25 mouse cellular contexts compared by ENCODE assay signal in genomic region chr5:81405582-81406143, GRCm38 (mm10).
DNase-seq lines count a peak whose midpoint lies in the region; ATAC-seq and TF ChIP-seq lines count a peak whose summit lies in the region.
"Had no signal": no experiment of that assay in that cellular context is flagged by ENCODE, and none has a peak within 500 bp of the region (broad histone marks: within the 10 kb centered on the region; RNA-seq: fewer than 3 reads in every experiment).

No protein-coding gene starts in this region.

- TF ChIP-seq CTCF in brain, embryonic 14.5 days (IDR thresholded peaks at IDR 0.05; ENCODE audit: borderline replicate concordance, extremely low read depth, insufficient read depth, insufficient read length), result no peak

- no peaks in the 10 kb centered on the region for H3K36me3 ChIP-seq in hindbrain, embryonic 11.5 days (ENCODE audit: control insufficient read depth, insufficient read depth, low read length)
- no peaks in the 10 kb centered on the region for H3K36me3 ChIP-seq in hindbrain, embryonic 12.5 days
- H3K36me3 ChIP-seq: embryonic facial prominence, embryonic 13.5 days; forebrain, embryonic 12.5 days; forebrain, embryonic 15.5 days; heart, embryonic 10.5 days; heart, embryonic 13.5 days; hindbrain, embryonic 15.5 days had no signal

- no peak overlapping the region for H3K4me2 ChIP-seq in hindbrain, embryonic 11.5 days (replicated peaks; ENCODE audit: low read depth, low read length)
- H3K4me2 ChIP-seq in hindbrain, embryonic 12.5 days (replicated peaks), result no peak overlapping the region
- H3K4me2 ChIP-seq: embryonic facial prominence, embryonic 13.5 days; forebrain, embryonic 12.5 days; forebrain, embryonic 15.5 days; heart, embryonic 13.5 days; hindbrain, embryonic 15.5 days had no signal

- H3K27me3 ChIP-seq in hindbrain, embryonic 11.5 days (ENCODE audit: control insufficient read depth, insufficient read depth, low read length), result no peaks in the 10 kb centered on the region
- H3K27me3 ChIP-seq in hindbrain, embryonic 12.5 days, result no peaks in the 10 kb centered on the region
- H3K27me3 ChIP-seq: embryonic facial prominence, embryonic 13.5 days; forebrain, embryonic 12.5 days; forebrain, embryonic 15.5 days; heart, embryonic 13.5 days; hindbrain, embryonic 15.5 days had no signal

- DNase-seq in embryo, embryonic 10.5 days (ENCODE audit: low spot score), result peak; percentile 35
- DNase-seq in embryo, embryonic 9.5 days (ENCODE audit: extremely low spot score), result no peak
- DNase-seq in hindbrain, embryonic 11.5 days (ENCODE audit: low spot score), result peak; percentile 10
- DNase-seq in brain, embryonic 14.5 days (ENCODE audit: low read depth), result peak; percentile 9
- peak; percentile 8 for DNase-seq in mesoderm, embryonic 11.5 days (ENCODE audit: low read depth, low spot score)
- DNase-seq in gastrocnemius, postnatal 4 days (ENCODE audit: low spot score in 2 of 2), result no peak
- DNase-seq: adrenal gland, postnatal 10 days; adrenal gland, postnatal 36 days; cerebellum, adult 11 months; cerebellum, adult 2 months; cerebellum, adult 9-11 months; cerebellum, postnatal 36 days; gastrocnemius, postnatal 25 days; heart, adult 2 months; heart, postnatal 14 days; heart, postnatal 4 days had no signal

- no peaks in the 10 kb centered on the region for H3K9me3 ChIP-seq in hindbrain, embryonic 11.5 days (ENCODE audit: control insufficient read depth, low read length)
- no peaks in the 10 kb centered on the region for H3K9me3 ChIP-seq in hindbrain, embryonic 12.5 days (replicated peaks)
- H3K9me3 ChIP-seq: embryonic facial prominence, embryonic 13.5 days; forebrain, embryonic 12.5 days; forebrain, embryonic 15.5 days; heart, embryonic 10.5 days; heart, embryonic 13.5 days; hindbrain, embryonic 15.5 days had no signal

- TF ChIP-seq POLR2A in brain, embryonic 14.5 days (IDR thresholded peaks at IDR 0.05; ENCODE audit: borderline replicate concordance, extremely low read depth, insufficient read depth, insufficient read length, poor library complexity, severe bottlenecking), result no peak

- no peak for ATAC-seq in hindbrain, embryonic 11.5 days (ENCODE audit: low FRiP score)
- ATAC-seq in hindbrain, embryonic 12.5 days (ENCODE audit: low FRiP score), result no peak
- ATAC-seq: forebrain, embryonic 15.5 days; intestine, postnatal 0 days had no signal

- no peaks in the 10 kb centered on the region for H3K4me1 ChIP-seq in hindbrain, embryonic 11.5 days (replicated peaks; ENCODE audit: control insufficient read depth, insufficient read depth, low read length)
- H3K4me1 ChIP-seq in hindbrain, embryonic 12.5 days, result no peaks in the 10 kb centered on the region
- H3K4me1 ChIP-seq: embryonic facial prominence, embryonic 13.5 days; forebrain, embryonic 12.5 days; forebrain, embryonic 15.5 days; heart, embryonic 10.5 days; heart, embryonic 13.5 days; hindbrain, embryonic 15.5 days had no signal

- no peak overlapping the region for H3K9ac ChIP-seq in hindbrain, embryonic 11.5 days (ENCODE audit: low read depth, low read length)
- no peak overlapping the region for H3K9ac ChIP-seq in hindbrain, embryonic 12.5 days
- H3K9ac ChIP-seq: embryonic facial prominence, embryonic 13.5 days; forebrain, embryonic 12.5 days; forebrain, embryonic 15.5 days; heart, embryonic 13.5 days; hindbrain, embryonic 15.5 days had no signal

- no peak overlapping the region for H3K27ac ChIP-seq in hindbrain, embryonic 11.5 days (ENCODE audit: low read depth, low read length)
- no peak overlapping the region for H3K27ac ChIP-seq in hindbrain, embryonic 12.5 days
- H3K27ac ChIP-seq: embryonic facial prominence, embryonic 13.5 days; forebrain, embryonic 12.5 days; forebrain, embryonic 15.5 days; heart, adult 2 months; heart, embryonic 10.5 days; heart, embryonic 13.5 days; hindbrain, embryonic 15.5 days had no signal

- no peak overlapping the region for H3K4me3 ChIP-seq in hindbrain, embryonic 11.5 days (ENCODE audit: low read depth, low read length)
- no peak overlapping the region for H3K4me3 ChIP-seq in hindbrain, embryonic 12.5 days
- H3K4me3 ChIP-seq: embryonic facial prominence, embryonic 13.5 days; erythroblast, embryonic 14.5 days; forebrain, embryonic 12.5 days; forebrain, embryonic 15.5 days; heart, adult 2 months; heart, embryonic 10.5 days; heart, embryonic 13.5 days; hindbrain, embryonic 15.5 days had no signal

- 15% methylated on average over 1 of the region's 1 CpGs for WGBS in hindbrain, embryonic 11.5 days
- WGBS in hindbrain, embryonic 12.5 days, result 4% methylated on average over 1 of the region's 1 CpGs

Comparison
In these comparisons a context has a peak if more than half of its experiments do, and no peak if none do; other contexts are left out.
1. DNase-seq: peak in embryo, embryonic 10.5 days (single experiment), hindbrain, embryonic 11.5 days (single experiment), brain, embryonic 14.5 days (single experiment) and mesoderm, embryonic 11.5 days (single experiment); none in embryo, embryonic 9.5 days (single experiment) and gastrocnemius, postnatal 4 days (0 of 2).